Mouse (Mus musculus): ENCODE results near the gene Baz2b.
A peak's percentile ranks its signal among the peaks of the same experiment; 100 is the strongest.
"Not testable (repeated sequence)": the region's sequence is repeated elsewhere in the genome, so short reads cannot be mapped to it uniquely, and the experiment has no call there.

Baz2b gene

DNA sequence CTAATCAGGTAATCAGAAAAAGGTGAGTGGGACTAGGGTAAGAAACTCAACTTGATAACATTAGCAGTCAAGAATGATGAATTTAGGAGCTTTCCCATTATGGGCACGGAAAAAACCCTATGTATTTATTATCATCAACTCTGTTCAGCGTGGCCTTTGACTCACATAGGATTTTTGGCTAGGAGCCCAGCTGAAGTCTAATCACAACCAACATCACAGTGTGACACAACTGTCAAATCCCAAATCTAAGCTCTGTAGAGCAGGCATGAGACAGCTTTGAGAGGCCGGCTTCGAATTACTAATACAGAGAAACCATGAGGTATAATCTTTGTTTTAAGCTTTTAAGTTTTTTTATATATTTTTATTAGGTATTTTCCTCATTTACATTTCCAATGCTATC is 113.0 kb downstream of the Baz2b start:
- DNase-seq (ENCODE audit: low read depth in 1 of 2, low spot score in 2 of 2): no peak

- DNase-seq (ENCODE audit: low read depth in 1 of 2, low spot score in 2 of 2): no peak
Observed at GRCm38 (mm10) chr2:60090280-60090679, 119.4 kb downstream of the Baz2b start.

GRCm38 (mm10) chr2:60089528-60090247 is 120.0 kb downstream of the Baz2b start:
- no peak for DNase-seq (ENCODE audit: low read depth in 1 of 2, low spot score in 2 of 2)

GRCm38 (mm10) chr2:60088785-60089527 is 120.7 kb downstream of the Baz2b start:
- DNase-seq (ENCODE audit: low read depth in 1 of 2, low spot score in 2 of 2): no peak

DNA sequence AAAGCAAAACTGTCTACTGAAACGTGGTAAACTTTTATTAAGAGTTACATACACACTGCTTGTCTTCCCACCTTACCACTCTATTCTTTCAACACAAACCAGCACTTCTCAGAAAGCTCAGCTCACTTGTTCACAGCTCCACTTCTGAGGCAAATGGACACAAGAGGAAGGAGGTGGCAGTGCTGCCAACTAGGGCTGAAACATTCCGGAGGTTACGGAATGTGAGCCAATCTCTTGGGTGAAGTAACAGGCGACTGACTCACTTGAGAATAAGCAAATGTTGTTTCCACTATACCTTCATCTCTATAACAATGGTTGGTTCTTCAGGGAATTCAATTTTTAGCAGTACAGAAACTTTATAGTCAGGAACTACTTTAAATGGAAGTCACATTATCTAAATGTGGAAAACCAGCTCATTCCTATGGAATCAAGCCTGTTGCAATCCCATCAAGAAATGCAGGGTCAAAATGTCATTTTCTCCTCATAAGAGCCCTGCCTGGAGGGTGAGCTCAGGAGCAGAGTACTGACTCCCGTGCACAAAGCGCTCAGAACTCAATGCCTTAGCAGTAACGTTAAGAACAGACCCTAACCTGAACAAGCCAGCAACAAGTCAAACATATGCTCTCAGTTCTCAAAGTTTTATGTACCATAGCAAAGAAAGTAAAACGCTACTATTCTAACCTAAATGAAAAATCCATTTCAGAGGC is 123.3 kb downstream of the Baz2b start:
- DNase-seq (ENCODE audit: low read depth in 1 of 2, low spot score in 2 of 2): no peak

GRCm38 (mm10) chr2:60084823-60085222 is 124.8 kb downstream of the Baz2b start:
- no peak for DNase-seq (ENCODE audit: low read depth in 1 of 2, low spot score in 2 of 2)

GRCm38 (mm10) chr2:60082984-60083636 is 126.5 kb downstream of the Baz2b start:
- no peak for DNase-seq (ENCODE audit: low read depth in 1 of 2, low spot score in 2 of 2)

- DNase-seq (ENCODE audit: low read depth in 1 of 2, low spot score in 2 of 2): no peak
Observed at GRCm38 (mm10) chr2:60082225-60082624, 127.4 kb downstream of the Baz2b start.

GRCm38 (mm10) chr2:60080831-60081230 is 128.8 kb downstream of the Baz2b start:
- no peak for DNase-seq (ENCODE audit: low read depth in 1 of 2, low spot score in 2 of 2)

DNA sequence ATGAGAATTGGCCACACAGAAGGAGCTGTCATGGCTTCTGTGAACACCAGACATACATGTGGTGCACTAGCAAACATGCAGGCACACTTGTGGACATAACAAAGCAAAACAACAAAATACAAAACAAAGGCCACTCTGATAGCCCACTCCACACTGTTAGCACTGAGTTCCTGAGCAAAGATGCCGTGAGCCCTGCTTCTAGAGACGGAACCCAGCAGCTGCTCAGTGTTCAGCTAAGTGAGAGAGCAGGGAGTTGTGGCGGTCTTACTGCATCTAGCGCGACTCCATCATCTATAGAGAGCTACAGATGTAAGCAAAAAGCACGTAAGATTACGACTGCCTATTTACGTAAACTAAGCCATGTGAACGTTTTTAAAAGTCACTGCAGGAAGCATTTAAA is 132.0 kb downstream of the Baz2b start:
- no peak for DNase-seq (ENCODE audit: low read depth in 1 of 2, low spot score in 2 of 2)

- DNase-seq (ENCODE audit: low read depth in 1 of 2, low spot score in 2 of 2): peak; percentile 46 to 48
Observed at GRCm38 (mm10) chr2:60076800-60077199, 132.8 kb downstream of the Baz2b start.

DNA sequence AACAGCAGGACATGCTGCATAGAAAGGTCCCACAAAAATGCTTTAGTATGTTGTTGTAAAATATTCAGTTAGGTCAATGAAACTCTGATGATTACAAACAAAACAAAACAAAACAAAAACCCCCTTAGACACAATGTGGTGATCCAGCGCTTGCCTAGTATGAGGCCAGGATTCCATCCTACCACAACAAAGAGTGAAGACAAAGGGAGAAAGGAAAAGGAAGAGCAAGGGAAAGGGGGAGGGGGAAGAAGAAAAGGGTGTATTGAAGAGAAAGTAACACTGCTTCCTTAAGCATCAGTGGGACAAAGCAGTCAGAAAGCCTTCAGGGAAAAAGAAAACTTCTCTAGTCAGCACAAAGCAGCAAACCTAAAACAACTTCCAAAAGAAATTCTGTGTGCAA is 133.6 kb downstream of the Baz2b start:
- DNase-seq (ENCODE audit: low read depth in 1 of 2, low spot score in 2 of 2): no peak

DNA sequence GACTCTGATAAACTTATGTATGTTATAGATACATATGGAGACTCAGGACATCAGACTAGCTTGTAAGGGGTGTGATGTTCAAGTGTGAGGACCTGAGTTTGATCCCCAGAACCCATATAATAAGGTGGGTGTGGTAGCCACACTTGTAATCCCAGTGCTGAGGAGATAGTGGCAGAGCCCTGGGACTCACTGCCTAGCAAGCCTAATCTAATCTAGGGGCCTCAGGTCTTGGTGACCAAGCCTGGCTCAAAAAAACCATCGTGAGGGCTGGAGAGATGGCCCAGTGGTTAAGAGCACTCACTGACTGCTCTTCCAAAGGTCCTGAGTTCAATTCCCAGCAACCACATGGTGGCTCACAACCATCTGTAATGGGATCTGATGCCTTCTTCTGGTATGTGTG is 135.8 kb downstream of the Baz2b start:
- DNase-seq (ENCODE audit: low read depth in 1 of 2, low spot score in 2 of 2): not testable (repeated sequence)

- DNase-seq (ENCODE audit: low read depth in 1 of 2, low spot score in 2 of 2): peak in 1 of 2 experiments; percentile 16
Observed at GRCm38 (mm10) chr2:60071813-60072212, 137.8 kb downstream of the Baz2b start.

- DNase-seq (ENCODE audit: low read depth in 1 of 2, low spot score in 2 of 2): no peak
Observed at GRCm38 (mm10) chr2:60070938-60071337, 138.7 kb downstream of the Baz2b start.

- no peak for DNase-seq (ENCODE audit: low read depth in 1 of 2, low spot score in 2 of 2)
Observed at GRCm38 (mm10) chr2:60068468-60068867, 141.2 kb downstream of the Baz2b start.

DNA sequence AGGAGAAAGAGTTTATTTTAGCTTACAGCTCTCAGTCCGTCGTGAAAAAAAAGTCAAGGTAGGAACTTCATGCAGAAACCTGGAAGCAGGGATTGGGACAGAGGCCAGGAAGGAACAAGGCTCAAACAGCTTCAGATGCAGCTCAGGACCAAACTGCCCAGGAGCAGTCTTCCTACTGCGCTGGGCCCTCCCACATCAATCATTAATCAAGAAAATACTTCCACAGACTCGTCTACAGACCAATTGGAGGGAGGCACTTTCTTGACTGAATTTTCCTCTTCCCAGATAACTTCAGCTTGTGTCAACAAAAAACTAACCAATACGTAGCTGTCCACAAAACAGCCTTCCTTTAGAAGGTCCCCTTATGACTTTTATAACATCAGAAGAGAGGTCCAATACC is 144.2 kb downstream of the Baz2b start:
- no peak for DNase-seq (ENCODE audit: low read depth in 1 of 2, low spot score in 2 of 2)

DNA sequence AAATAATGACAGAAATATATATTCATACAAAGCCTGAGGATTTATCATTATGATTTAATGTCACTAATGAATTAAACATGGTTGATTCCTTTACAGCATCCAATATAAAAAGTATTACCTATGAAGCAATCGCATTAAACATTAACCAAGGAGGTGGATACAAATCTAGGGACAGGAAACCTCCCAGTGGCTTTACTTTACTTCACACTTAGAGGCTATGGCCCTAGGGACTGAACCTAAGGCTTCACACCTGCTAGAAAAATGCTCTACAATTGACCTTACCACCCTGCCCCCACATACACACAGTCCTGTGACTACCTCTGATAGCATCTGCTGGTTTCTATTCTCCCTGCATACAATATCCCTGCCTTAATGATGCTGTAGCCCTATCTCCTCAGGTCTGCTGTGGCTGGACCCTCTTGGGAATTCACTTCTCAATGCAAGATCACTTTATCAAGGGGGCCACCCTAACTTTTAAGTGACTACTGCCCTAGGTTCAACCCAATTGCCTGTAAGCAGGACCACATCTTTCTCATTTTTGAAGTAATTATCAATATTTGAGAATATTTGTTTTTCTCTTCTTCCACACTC is 149.4 kb downstream of the Baz2b start:
- DNase-seq (ENCODE audit: low read depth in 1 of 2, low spot score in 2 of 2): no peak

DNA sequence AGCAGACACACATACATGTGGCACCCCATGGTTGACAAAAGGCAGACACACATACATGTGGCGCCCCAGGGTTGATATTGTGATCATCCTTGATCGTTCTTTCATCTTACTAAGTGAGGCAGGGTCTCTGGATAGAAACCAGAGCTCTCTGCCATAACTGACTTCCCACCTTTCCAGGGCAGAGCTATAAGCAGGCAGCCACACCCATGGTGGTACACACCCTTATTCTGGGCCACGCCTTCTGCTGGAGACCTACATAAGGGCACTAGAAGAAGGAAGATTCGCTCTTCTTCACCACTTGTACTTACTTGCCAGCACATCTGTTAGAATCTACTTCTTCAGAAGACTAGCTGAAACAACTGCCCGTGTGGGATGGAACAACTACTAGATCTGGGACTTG is 150.3 kb downstream of the Baz2b start:
- no peak for DNase-seq (ENCODE audit: low read depth in 1 of 2, low spot score in 2 of 2)

DNA sequence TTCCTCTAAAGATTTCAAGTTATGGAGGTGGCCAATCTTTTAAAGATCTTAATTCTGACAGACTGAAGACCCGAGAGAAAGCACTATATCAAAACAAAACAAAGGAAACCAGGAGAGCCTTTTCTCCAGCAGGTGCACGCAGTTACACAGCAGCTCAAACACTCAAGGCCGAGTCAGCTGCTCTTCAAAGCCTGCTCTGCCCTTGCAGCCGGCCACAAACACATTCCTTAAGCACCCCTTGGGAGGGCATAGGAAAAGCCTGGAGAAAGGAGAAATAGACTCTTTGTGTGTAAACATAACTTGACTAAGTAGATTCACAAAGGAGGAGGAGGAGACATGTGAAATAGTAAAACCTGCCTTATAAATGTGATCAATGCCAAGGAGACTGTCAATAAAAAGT is 153.6 kb downstream of the Baz2b start:
- DNase-seq (ENCODE audit: low read depth in 1 of 2, low spot score in 2 of 2): no peak
